Mouse (Mus musculus) cortical plate, adult 2 months (tissue): ENCODE measurements around the gene AL607142.1.

Source experiments
- CTCF ChIP-seq: fragments of 200-500 bp; IDR thresholded peaks from 2 replicates; pipeline ENCODE4 v1.5.1; 2011; ENCODE audit warnings: mild to moderate bottlenecking, control low read depth, low read length; ENCODE audit not compliant: insufficient read depth; ENCODE audit errors: extremely low read depth
- POLR2A ChIP-seq: fragments of 200-500 bp; IDR thresholded peaks from 2 replicates; pipeline ENCODE4 v1.6.1; 2011; ENCODE audit warnings: mild to moderate bottlenecking, low read length, control low read depth; ENCODE audit not compliant: insufficient read depth; ENCODE audit errors: extremely low read depth

- TF ChIP-seq CTCF (no peak), POLR2A (no peak)
These were observed 18.9 kb upstream of the AL607142.1 start for GRCm38 (mm10) chr4:120045871-120046270.
